Mouse (Mus musculus): ENCODE data around the gene Gtf2i. TPM values are rescaled to one million over a fixed set of nuclear protein-coding genes. Genes with fewer than 3 reads are reported as not detected.
A peak's percentile ranks its signal among the peaks of the same experiment; 100 is the strongest.

Gene Gtf2i
- polyA plus RNA-seq, 1 experiment from 2014 or later, result 196 TPM

DNA sequence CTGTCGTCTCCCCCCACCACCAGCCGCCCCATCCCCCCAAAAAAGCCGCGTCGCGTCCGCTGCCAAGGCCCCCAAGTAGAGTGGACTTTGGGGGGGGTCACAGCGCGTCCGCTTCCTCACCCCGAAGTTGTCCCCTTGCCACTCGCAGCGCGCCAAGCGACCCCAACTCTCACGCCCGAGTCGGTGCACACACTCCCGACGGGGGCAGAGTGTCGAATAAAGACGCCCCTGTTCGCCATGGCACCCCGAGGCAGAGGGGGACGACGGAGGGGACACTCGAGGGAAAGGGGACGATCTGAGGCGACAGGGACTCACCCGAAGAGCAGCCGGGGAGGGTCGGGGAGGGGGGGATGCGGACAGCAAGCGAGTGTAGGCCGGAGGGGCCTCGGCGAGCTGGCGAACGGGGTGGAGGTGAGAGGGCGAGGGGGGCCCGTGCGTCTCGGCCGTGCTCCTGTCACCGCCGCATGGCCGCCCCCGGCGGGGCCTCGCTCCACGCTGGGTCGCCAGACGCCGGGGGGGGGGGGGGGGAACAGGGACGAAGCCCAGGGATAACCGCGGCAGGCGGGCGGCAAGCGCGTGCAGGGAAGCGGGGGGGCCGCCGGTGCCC is 389 bp downstream of the Gtf2i start:
- peak overlapping the region; percentile 100 for H3K27ac ChIP-seq (ENCODE audit: low read depth, low read length)
- peaks cover 24% of the 10 kb centered on the region for H3K36me3 ChIP-seq (ENCODE audit: control insufficient read depth, insufficient read depth, low read length)
- H3K9me3 ChIP-seq (ENCODE audit: control insufficient read depth, low read length), result no peaks in the 10 kb centered on the region
- peak overlapping the region; percentile 95 for H3K4me3 ChIP-seq (ENCODE audit: low read length)
- ATAC-seq (ENCODE audit: low FRiP score, low TSS enrichment), result peak; percentile 41
- under 1% methylated on average over 56 of the region's 64 CpGs for WGBS
- peak overlapping the region; percentile 100 for H3K9ac ChIP-seq (ENCODE audit: low read depth, low read length)
- peaks cover 12% of the 10 kb centered on the region; the same call in 1 of the 2 replicates for H3K4me1 ChIP-seq (ENCODE audit: control insufficient read depth, insufficient read depth, low read length)
- H3K4me2 ChIP-seq (replicated peaks; ENCODE audit: low read depth, low read length), result peak overlapping the region; percentile 77
- no peaks in the 10 kb centered on the region for H3K27me3 ChIP-seq (ENCODE audit: control insufficient read depth, insufficient read depth, low read length)

- Histone ChIP-seq H3K36me3 (ENCODE audit: control insufficient read depth, insufficient read depth, low read length) (peaks cover 25% of the 10 kb centered on the region), H3K9me3 (ENCODE audit: control insufficient read depth, low read length) (no peaks in the 10 kb centered on the region), H3K9ac (ENCODE audit: low read depth, low read length) (peak overlapping the region; percentile 100), H3K4me2 (replicated peaks; ENCODE audit: low read depth, low read length) (peak overlapping the region; percentile 77), H3K4me1 (ENCODE audit: control insufficient read depth, insufficient read depth, low read length) (peaks cover 12% of the 10 kb centered on the region; the same call in 1 of the 2 replicates), H3K4me3 (ENCODE audit: low read length) (peak overlapping the region; percentile 95), H3K27ac (ENCODE audit: low read depth, low read length) (peak overlapping the region; percentile 100), H3K27me3 (ENCODE audit: control insufficient read depth, insufficient read depth, low read length) (no peaks in the 10 kb centered on the region)
- under 1% methylated on average over 64 of the region's 68 CpGs for WGBS
- peak; percentile 84 for ATAC-seq (ENCODE audit: low FRiP score, low TSS enrichment)
Observed at GRCm38 (mm10) chr5:134313451-134314067, 1.0 kb downstream of the Gtf2i start.

- H3K9ac ChIP-seq (ENCODE audit: low read depth, low read length), result peak overlapping the region; percentile 100
Observed at GRCm38 (mm10) chr5:134312691-134313450, 1.7 kb downstream of the Gtf2i start.

GRCm38 (mm10) chr5:134311894-134312411 is 2.6 kb downstream of the Gtf2i start:
- Histone ChIP-seq H3K27me3 (ENCODE audit: control insufficient read depth, insufficient read depth, low read length) (no peaks in the 10 kb centered on the region), H3K27ac (ENCODE audit: low read depth, low read length) (peak overlapping the region; percentile 100; the same call in 1 of the 2 replicates), H3K4me1 (ENCODE audit: control insufficient read depth, insufficient read depth, low read length) (peaks cover 12% of the 10 kb centered on the region; the same call in 1 of the 2 replicates), H3K36me3 (ENCODE audit: control insufficient read depth, insufficient read depth, low read length) (peaks cover 37% of the 10 kb centered on the region), H3K9ac (ENCODE audit: low read depth, low read length) (peak overlapping the region; percentile 100; the same call in 1 of the 2 replicates), H3K9me3 (ENCODE audit: control insufficient read depth, low read length) (no peaks in the 10 kb centered on the region), H3K4me2 (replicated peaks; ENCODE audit: low read depth, low read length) (peak overlapping the region; percentile 77), H3K4me3 (ENCODE audit: low read length) (peak overlapping the region; percentile 95)
- WGBS, result 64% methylated on average over 6 of the region's 6 CpGs
- no peak for ATAC-seq (ENCODE audit: low FRiP score, low TSS enrichment)

More at GRCm38 (mm10) chr5:134312691-134313450, 1.7 kb downstream of the Gtf2i start:
- Histone ChIP-seq H3K36me3 (ENCODE audit: control insufficient read depth, insufficient read depth, low read length) (peaks cover 30% of the 10 kb centered on the region), H3K4me2 (replicated peaks; ENCODE audit: low read depth, low read length) (peak overlapping the region; percentile 77), H3K27ac (ENCODE audit: low read depth, low read length) (peak overlapping the region; percentile 100), H3K4me1 (ENCODE audit: control insufficient read depth, insufficient read depth, low read length) (peaks cover 12% of the 10 kb centered on the region; the same call in 1 of the 2 replicates), H3K4me3 (ENCODE audit: low read length) (peak overlapping the region; percentile 95), H3K27me3 (ENCODE audit: control insufficient read depth, insufficient read depth, low read length) (no peaks in the 10 kb centered on the region), H3K9me3 (ENCODE audit: control insufficient read depth, low read length) (no peaks in the 10 kb centered on the region)
- no peak for ATAC-seq (ENCODE audit: low FRiP score, low TSS enrichment)
- WGBS, result 1% methylated on average over 19 of the region's 19 CpGs

DNA sequence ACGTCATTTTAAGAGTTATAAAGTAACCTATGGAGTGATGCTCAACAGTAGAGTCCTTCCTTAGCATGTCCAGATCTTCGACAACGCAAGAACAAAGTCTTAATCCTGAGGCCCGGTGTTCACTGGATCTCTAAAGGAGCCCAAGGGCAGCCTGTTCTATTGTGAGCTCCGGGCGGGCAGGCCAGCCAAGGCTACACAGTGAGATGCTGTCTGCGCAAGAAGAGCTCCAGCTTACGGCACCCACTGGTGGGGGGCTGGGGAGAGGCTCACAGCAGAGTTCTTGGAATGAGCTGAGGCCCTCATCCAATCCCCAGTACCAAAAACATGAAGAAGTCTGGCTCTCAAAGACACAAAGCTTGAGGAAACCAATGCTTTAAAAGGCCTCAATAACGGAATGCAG is 4.4 kb downstream of the Gtf2i start:
- H3K4me1 ChIP-seq (ENCODE audit: control insufficient read depth, insufficient read depth, low read length), result 0 out of 2 replicates have a peak, but pooled peaks cover 4% of the 10 kb centered on the region
- no peaks in the 10 kb centered on the region for H3K27me3 ChIP-seq (ENCODE audit: control insufficient read depth, insufficient read depth, low read length)
- no peak overlapping the region for H3K4me3 ChIP-seq (ENCODE audit: low read length)
- 95% methylated on average over 9 of the region's 9 CpGs for WGBS
- H3K9ac ChIP-seq (ENCODE audit: low read depth, low read length), result no peak overlapping the region
- no peak for ATAC-seq (ENCODE audit: low FRiP score, low TSS enrichment)
- H3K36me3 ChIP-seq (ENCODE audit: control insufficient read depth, insufficient read depth, low read length), result peaks cover 46% of the 10 kb centered on the region
- H3K4me2 ChIP-seq (replicated peaks; ENCODE audit: low read depth, low read length), result no peak overlapping the region
- H3K9me3 ChIP-seq (ENCODE audit: control insufficient read depth, low read length), result no peaks in the 10 kb centered on the region
- H3K27ac ChIP-seq (ENCODE audit: low read depth, low read length), result no peak overlapping the region

GRCm38 (mm10) chr5:134309345-134309744 is 5.2 kb downstream of the Gtf2i start:
- Histone ChIP-seq H3K9me3 (ENCODE audit: control insufficient read depth, low read length) (no peaks in the 10 kb centered on the region), H3K4me3 (ENCODE audit: low read length) (no peak overlapping the region), H3K36me3 (ENCODE audit: control insufficient read depth, insufficient read depth, low read length) (peaks cover 52% of the 10 kb centered on the region), H3K27ac (ENCODE audit: low read depth, low read length) (no peak overlapping the region), H3K27me3 (ENCODE audit: control insufficient read depth, insufficient read depth, low read length) (no peaks in the 10 kb centered on the region), H3K4me1 (ENCODE audit: control insufficient read depth, insufficient read depth, low read length) (0 out of 2 replicates have a peak, but pooled peaks cover 4% of the 10 kb centered on the region), H3K4me2 (replicated peaks; ENCODE audit: low read depth, low read length) (no peak overlapping the region), H3K9ac (ENCODE audit: low read depth, low read length) (no peak overlapping the region)
- ATAC-seq (ENCODE audit: low FRiP score, low TSS enrichment), result no peak
- 100% methylated on average over 1 of the region's 1 CpGs for WGBS

GRCm38 (mm10) chr5:134304639-134305038 is 9.9 kb downstream of the Gtf2i start:
- H3K4me2 ChIP-seq (replicated peaks; ENCODE audit: low read depth, low read length), result no peak overlapping the region
- H3K9me3 ChIP-seq (ENCODE audit: control insufficient read depth, low read length), result peaks cover 4% of the 10 kb centered on the region; the same call in 1 of the 2 replicates
- H3K27me3 ChIP-seq (ENCODE audit: control insufficient read depth, insufficient read depth, low read length), result no peaks in the 10 kb centered on the region
- no peaks in the 10 kb centered on the region for H3K4me1 ChIP-seq (ENCODE audit: control insufficient read depth, insufficient read depth, low read length)
- ATAC-seq (ENCODE audit: low FRiP score, low TSS enrichment), result no peak
- H3K27ac ChIP-seq (ENCODE audit: low read depth, low read length), result no peak overlapping the region
- H3K9ac ChIP-seq (ENCODE audit: low read depth, low read length), result no peak overlapping the region
- 70% methylated on average over 6 of the region's 6 CpGs for WGBS
- H3K4me3 ChIP-seq (ENCODE audit: low read length), result no peak overlapping the region
- H3K36me3 ChIP-seq (ENCODE audit: control insufficient read depth, insufficient read depth, low read length), result peaks cover 62% of the 10 kb centered on the region

GRCm38 (mm10) chr5:134295277-134296050 is 19.1 kb downstream of the Gtf2i start:
- Histone ChIP-seq H3K36me3 (ENCODE audit: control insufficient read depth, insufficient read depth, low read length) (peaks cover 69% of the 10 kb centered on the region), H3K4me2 (replicated peaks; ENCODE audit: low read depth, low read length) (no peak overlapping the region), H3K4me3 (ENCODE audit: low read length) (no peak overlapping the region), H3K9ac (ENCODE audit: low read depth, low read length) (no peak overlapping the region), H3K27me3 (ENCODE audit: control insufficient read depth, insufficient read depth, low read length) (no peaks in the 10 kb centered on the region), H3K4me1 (ENCODE audit: control insufficient read depth, insufficient read depth, low read length) (no peaks in the 10 kb centered on the region), H3K27ac (ENCODE audit: low read depth, low read length) (no peak overlapping the region), H3K9me3 (ENCODE audit: control insufficient read depth, low read length) (peaks cover under 1% of the 10 kb centered on the region; the same call in 1 of the 2 replicates)
- no peak for ATAC-seq (ENCODE audit: low FRiP score, low TSS enrichment)
- WGBS, result 90% methylated on average over 16 of the region's 16 CpGs

Measured in kidney, embryonic 14.5 days (tissue).